Mouse (Mus musculus): ENCODE measurements around the gene Nfu1. TPM values are rescaled to one million over a fixed set of nuclear protein-coding genes. Genes with fewer than 3 reads are reported as not detected.
"Not testable (repeated sequence)": the region's sequence is repeated elsewhere in the genome, so short reads cannot be mapped to it uniquely, and the experiment has no call there.

Gene Nfu1
- total RNA-seq, 1 experiment from 2014 or later = 45.3 TPM

- ATAC-seq (replicated peaks in 1 of 2; ENCODE audit: insufficient read depth in 1 of 2, low FRiP score in 2 of 2, low TSS enrichment in 1 of 2, low read depth in 1 of 2, poor library complexity in 2 of 2, severe bottlenecking in 2 of 2) = no peak
These were observed 3.5 kb upstream of the Nfu1 start for GRCm38 (mm10) chr6:87005577-87005976.

GRCm38 (mm10) chr6:87009692-87010328, 774 bp downstream of the Nfu1 start:
- peak; percentile 95 to 98 for ATAC-seq (replicated peaks in 1 of 2; ENCODE audit: insufficient read depth in 1 of 2, low FRiP score in 2 of 2, low TSS enrichment in 1 of 2, low read depth in 1 of 2, poor library complexity in 2 of 2, severe bottlenecking in 2 of 2)

- peak in 1 of 2 experiments; percentile 75; a peak in 1 of 4 replicates for ATAC-seq (replicated peaks in 1 of 2; ENCODE audit: insufficient read depth in 1 of 2, low FRiP score in 2 of 2, low TSS enrichment in 1 of 2, low read depth in 1 of 2, poor library complexity in 2 of 2, severe bottlenecking in 2 of 2)
These were observed 7.9 kb downstream of the Nfu1 start for GRCm38 (mm10) chr6:87016916-87017315.

- ATAC-seq (replicated peaks in 1 of 2; ENCODE audit: insufficient read depth in 1 of 2, low FRiP score in 2 of 2, low TSS enrichment in 1 of 2, low read depth in 1 of 2, poor library complexity in 2 of 2, severe bottlenecking in 2 of 2) = no peak
These were observed 9.8 kb downstream of the Nfu1 start for GRCm38 (mm10) chr6:87018874-87019273.

- ATAC-seq (replicated peaks in 1 of 2; ENCODE audit: insufficient read depth in 1 of 2, low FRiP score in 2 of 2, low TSS enrichment in 1 of 2, low read depth in 1 of 2, poor library complexity in 2 of 2, severe bottlenecking in 2 of 2) = no peak
These were observed 12.8 kb downstream of the Nfu1 start for GRCm38 (mm10) chr6:87021791-87022190.

- peak in 1 of 2 experiments; percentile 68; a peak in 1 of 4 replicates for ATAC-seq (replicated peaks in 1 of 2; ENCODE audit: insufficient read depth in 1 of 2, low FRiP score in 2 of 2, low TSS enrichment in 1 of 2, low read depth in 1 of 2, poor library complexity in 2 of 2, severe bottlenecking in 2 of 2)
These were observed 17.9 kb downstream of the Nfu1 start for GRCm38 (mm10) chr6:87026980-87027379.

GRCm38 (mm10) chr6:87028881-87029280, 19.8 kb downstream of the Nfu1 start:
- ATAC-seq (replicated peaks in 1 of 2; ENCODE audit: insufficient read depth in 1 of 2, low FRiP score in 2 of 2, low TSS enrichment in 1 of 2, low read depth in 1 of 2, poor library complexity in 2 of 2, severe bottlenecking in 2 of 2) = 0 out of 4 replicates have a peak, but pooled peaks of 1 of the 2 experiments have one; percentile 32

- not testable (repeated sequence) for ATAC-seq (replicated peaks in 1 of 2; ENCODE audit: insufficient read depth in 1 of 2, low FRiP score in 2 of 2, low TSS enrichment in 1 of 2, low read depth in 1 of 2, poor library complexity in 2 of 2, severe bottlenecking in 2 of 2)
These were observed 22.3 kb downstream of the Nfu1 start for GRCm38 (mm10) chr6:87031310-87031709.

- ATAC-seq (replicated peaks in 1 of 2; ENCODE audit: insufficient read depth in 1 of 2, low FRiP score in 2 of 2, low TSS enrichment in 1 of 2, low read depth in 1 of 2, poor library complexity in 2 of 2, severe bottlenecking in 2 of 2) = no peak
These were observed 23.4 kb downstream of the Nfu1 start for GRCm38 (mm10) chr6:87032401-87032800.

- ATAC-seq (replicated peaks in 1 of 2; ENCODE audit: insufficient read depth in 1 of 2, low FRiP score in 2 of 2, low TSS enrichment in 1 of 2, low read depth in 1 of 2, poor library complexity in 2 of 2, severe bottlenecking in 2 of 2) = no peak
These were observed 25.4 kb downstream of the Nfu1 start for GRCm38 (mm10) chr6:87034395-87034794.

GRCm38 (mm10) chr6:87037826-87038620, 29.0 kb downstream of the Nfu1 start:
- peak; percentile 7 to 26; a peak in 2 of 4 replicates for ATAC-seq (replicated peaks in 1 of 2; ENCODE audit: insufficient read depth in 1 of 2, low FRiP score in 2 of 2, low TSS enrichment in 1 of 2, low read depth in 1 of 2, poor library complexity in 2 of 2, severe bottlenecking in 2 of 2)

- no peak for ATAC-seq (replicated peaks in 1 of 2; ENCODE audit: insufficient read depth in 1 of 2, low FRiP score in 2 of 2, low TSS enrichment in 1 of 2, low read depth in 1 of 2, poor library complexity in 2 of 2, severe bottlenecking in 2 of 2)
These were observed 30.1 kb downstream of the Nfu1 start for GRCm38 (mm10) chr6:87039161-87039560.

GRCm38 (mm10) chr6:87040971-87041370, 31.9 kb downstream of the Nfu1 start:
- ATAC-seq (replicated peaks in 1 of 2; ENCODE audit: insufficient read depth in 1 of 2, low FRiP score in 2 of 2, low TSS enrichment in 1 of 2, low read depth in 1 of 2, poor library complexity in 2 of 2, severe bottlenecking in 2 of 2) = no peak

- no peak for ATAC-seq (replicated peaks in 1 of 2; ENCODE audit: insufficient read depth in 1 of 2, low FRiP score in 2 of 2, low TSS enrichment in 1 of 2, low read depth in 1 of 2, poor library complexity in 2 of 2, severe bottlenecking in 2 of 2)
These were observed 32.4 kb downstream of the Nfu1 start for GRCm38 (mm10) chr6:87041431-87041830.

GRCm38 (mm10) chr6:87042004-87042336, 32.9 kb downstream of the Nfu1 start:
- no peak for ATAC-seq (replicated peaks in 1 of 2; ENCODE audit: insufficient read depth in 1 of 2, low FRiP score in 2 of 2, low TSS enrichment in 1 of 2, low read depth in 1 of 2, poor library complexity in 2 of 2, severe bottlenecking in 2 of 2)

- peak; percentile 80 to 90 for ATAC-seq (replicated peaks in 1 of 2; ENCODE audit: insufficient read depth in 1 of 2, low FRiP score in 2 of 2, low TSS enrichment in 1 of 2, low read depth in 1 of 2, poor library complexity in 2 of 2, severe bottlenecking in 2 of 2)
These were observed 33.5 kb downstream of the Nfu1 start, which contains the start of gene Gfpt1 for GRCm38 (mm10) chr6:87042337-87043130. TSS of gene Gfpt1 (plus strand) at chr6:87042846.

- ATAC-seq (replicated peaks in 1 of 2; ENCODE audit: insufficient read depth in 1 of 2, low FRiP score in 2 of 2, low TSS enrichment in 1 of 2, low read depth in 1 of 2, poor library complexity in 2 of 2, severe bottlenecking in 2 of 2) = no peak
These were observed 34.1 kb downstream of the Nfu1 start for GRCm38 (mm10) chr6:87043131-87043516.

- no peak for ATAC-seq (replicated peaks in 1 of 2; ENCODE audit: insufficient read depth in 1 of 2, low FRiP score in 2 of 2, low TSS enrichment in 1 of 2, low read depth in 1 of 2, poor library complexity in 2 of 2, severe bottlenecking in 2 of 2)
These were observed 35.9 kb downstream of the Nfu1 start for GRCm38 (mm10) chr6:87044895-87045294.

Data from hematopoietic stem cell, adult 5-6 weeks (primary cell).